In the genomic region with DNA sequence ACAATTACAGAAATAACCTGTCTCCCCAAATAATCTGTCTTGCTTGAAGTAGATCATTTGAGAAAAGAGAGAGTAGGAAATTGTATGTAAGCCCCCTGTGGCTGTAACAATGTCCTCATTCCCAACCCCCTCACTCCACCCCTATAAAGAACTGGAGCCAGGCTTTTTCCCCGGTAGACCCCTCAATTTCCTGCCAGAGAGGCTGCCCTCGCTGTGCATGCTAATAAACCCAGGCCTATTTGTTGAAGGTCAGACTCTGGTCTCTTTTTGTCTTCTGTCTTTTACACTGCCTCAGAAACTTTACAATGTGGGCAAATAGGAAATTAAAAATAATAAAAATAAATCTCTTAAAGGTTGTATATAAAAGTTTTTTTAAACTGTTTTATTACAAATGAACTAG, we compare ENCODE assay signal across 32 mouse cellular contexts. TPM values are rescaled to one million over a fixed set of nuclear protein-coding genes. Genes with fewer than 3 reads are reported as not detected.
"Had no signal": no experiment of that assay in that cellular context is flagged by ENCODE, and none has a peak within 500 bp of the region (broad histone marks: within the 10 kb centered on the region; RNA-seq: fewer than 3 reads in every experiment).

No protein-coding gene starts in this region.

- DNase-seq: gastrocnemius, adult 2 months; gastrocnemius, postnatal 10 days; gastrocnemius, postnatal 25 days; heart, adult 18-20 months; heart, postnatal 10 days; heart, postnatal 4 days; kidney, adult 18-20 months; kidney, adult 8-10 months; kidney, postnatal 10 days; kidney, postnatal 36 days; layer of hippocampus, adult 9-11 months; layer of hippocampus, postnatal 36 days had no signal

- H3K27me3 ChIP-seq: hindbrain, embryonic 13.5 days; hindbrain, embryonic 15.5 days; intestine, embryonic 15.5 days; limb, embryonic 15.5 days had no signal

- H3K4me1 ChIP-seq: heart, embryonic 10.5 days; heart, embryonic 12.5 days; intestine, embryonic 15.5 days; liver, embryonic 12.5 days had no signal

- H3K9ac ChIP-seq: heart, embryonic 12.5 days; hindbrain, embryonic 13.5 days; hindbrain, embryonic 15.5 days; intestine, embryonic 15.5 days; limb, embryonic 15.5 days; liver, embryonic 12.5 days; liver, embryonic 14.5 days had no signal

- H3K9me3 ChIP-seq: heart, embryonic 10.5 days; heart, embryonic 12.5 days; hindbrain, embryonic 13.5 days; hindbrain, embryonic 15.5 days; intestine, embryonic 15.5 days; limb, embryonic 15.5 days; liver, embryonic 12.5 days had no signal

- H3K27ac ChIP-seq: gastrocnemius, adult 2 months; heart, embryonic 10.5 days; hindbrain, embryonic 13.5 days; hindbrain, embryonic 15.5 days; intestine, embryonic 15.5 days; limb, embryonic 15.5 days; liver, embryonic 12.5 days; liver, embryonic 14.5 days had no signal

- ATAC-seq: inflammation-experienced regulatory T-cells, adult 6 months; intestine, embryonic 15.5 days; intestine, postnatal 0 days; liver, embryonic 12.5 days had no signal

- H3K4me2 ChIP-seq: heart, embryonic 12.5 days; hindbrain, embryonic 13.5 days; hindbrain, embryonic 15.5 days; intestine, embryonic 15.5 days; limb, embryonic 15.5 days; liver, embryonic 12.5 days had no signal

- H3K4me3 ChIP-seq: gastrocnemius, adult 2 months; heart, embryonic 10.5 days; heart, embryonic 12.5 days; hindbrain, embryonic 13.5 days; hindbrain, embryonic 15.5 days; intestine, embryonic 15.5 days; limb, embryonic 15.5 days; liver, embryonic 12.5 days had no signal

- H3K36me3 ChIP-seq: heart, embryonic 10.5 days; heart, embryonic 12.5 days; hindbrain, embryonic 13.5 days; hindbrain, embryonic 15.5 days; intestine, embryonic 15.5 days; limb, embryonic 15.5 days; liver, embryonic 12.5 days had no signal

RNA-seq across cellular contexts. Expression of gene Hist1h2aa, which starts 12.0 kb away (rescaled TPM):
- polyA plus RNA-seq: frontal cortex, adult 2 months; heart, embryonic 10.5 days; heart, embryonic 12.5 days; heart, embryonic 14.5 days; heart, embryonic 16.5 days; hindbrain, embryonic 11.5 days; hindbrain, embryonic 13.5 days; hindbrain, embryonic 15.5 days; inflammation-experienced regulatory T-cells, adult 6 months; intestine, embryonic 15.5 days; intestine, postnatal 0 days; kidney, embryonic 14.5 days; kidney, embryonic 16.5 days; large intestine, adult 2 months; limb, embryonic 11.5 days; limb, embryonic 15.5 days; liver, adult 2 months; liver, embryonic 12.5 days; liver, embryonic 14.5 days; liver, embryonic 16.5 days had no signal

RNA-seq across cellular contexts. Expression of gene Hist1h2ba, which starts 12.3 kb away (rescaled TPM):
- polyA plus RNA-seq: frontal cortex, adult 2 months; heart, embryonic 10.5 days; heart, embryonic 12.5 days; heart, embryonic 14.5 days; heart, embryonic 16.5 days; hindbrain, embryonic 11.5 days; hindbrain, embryonic 13.5 days; hindbrain, embryonic 15.5 days; inflammation-experienced regulatory T-cells, adult 6 months; intestine, embryonic 15.5 days; intestine, postnatal 0 days; kidney, embryonic 14.5 days; kidney, embryonic 16.5 days; large intestine, adult 2 months; limb, embryonic 11.5 days; limb, embryonic 15.5 days; liver, adult 2 months; liver, embryonic 12.5 days; liver, embryonic 14.5 days; liver, embryonic 16.5 days had no signal

RNA-seq across cellular contexts. Expression of gene Slc17a4, which starts 31.4 kb away (rescaled TPM):
- polyA plus RNA-seq: frontal cortex, adult 2 months; heart, embryonic 10.5 days; heart, embryonic 12.5 days; heart, embryonic 14.5 days; hindbrain, embryonic 11.5 days; hindbrain, embryonic 15.5 days; limb, embryonic 11.5 days; limb, embryonic 15.5 days; liver, embryonic 12.5 days had no signal

RNA-seq across cellular contexts. Expression of gene Scgn, which starts 44.8 kb away (rescaled TPM):
- polyA plus RNA-seq: heart, embryonic 12.5 days; heart, embryonic 14.5 days; heart, embryonic 16.5 days; inflammation-experienced regulatory T-cells, adult 6 months; kidney, embryonic 16.5 days; limb, embryonic 11.5 days; limb, embryonic 15.5 days; liver, adult 2 months; liver, embryonic 12.5 days; liver, embryonic 14.5 days had no signal
